Mouse (Mus musculus) neural tube, embryonic 11.5 days (tissue): ENCODE data around the gene Dnajb13. TPM values are rescaled to one million over a fixed set of nuclear protein-coding genes. Genes with fewer than 3 reads are reported as not detected.

Experiments used
- ATAC-seq: fragments of 200-750 bp; cut with Nextera tagmentation; 2 replicates; pipeline ENCODE4 v1.8.0; 2017; ENCODE audit warnings: moderate number of reproducible peaks, mild to moderate bottlenecking, moderate TSS enrichment, moderate library complexity; ENCODE audit not compliant: insufficient read depth, low FRiP score, low TSS enrichment
- DNase-seq: peaks from one replicate; pipeline ENCODE4 v3.0.0-alpha.2; 2015; ENCODE audit warnings: low spot score
- H3K27ac ChIP-seq: fragments of 300-500 bp; sonication (generic); 2 replicates; pipeline ENCODE4 v1.5.1; 2014; ENCODE audit warnings: low read depth, mild to moderate bottlenecking, low read length
- H3K27me3 ChIP-seq: fragments of 300-500 bp; sonication (generic); 2 replicates; pipeline ENCODE4 v1.6.1; 2014; ENCODE audit warnings: mild to moderate bottlenecking, low read length, mixed read lengths; ENCODE audit not compliant: control insufficient read depth, insufficient read depth
- H3K36me3 ChIP-seq: fragments of 300-500 bp; sonication (generic); 2 replicates; pipeline ENCODE4 v1.6.1; 2014; ENCODE audit warnings: mild to moderate bottlenecking, low read length, moderate library complexity, mixed read lengths; ENCODE audit not compliant: control insufficient read depth, insufficient read depth
- H3K4me1 ChIP-seq: fragments of 300-500 bp; sonication (generic); 2 replicates; pipeline ENCODE4 v1.6.1; 2014; ENCODE audit warnings: low read length, mixed read lengths; ENCODE audit not compliant: control insufficient read depth, insufficient read depth
- H3K4me2 ChIP-seq: fragments of 300-500 bp; sonication (generic); 2 replicates; pipeline ENCODE4 v1.6.1; 2014; ENCODE audit warnings: low read depth, mild to moderate bottlenecking, moderate library complexity
- H3K4me3 ChIP-seq: fragments of 300-500 bp; sonication (generic); 2 replicates; pipeline ENCODE4 v1.5.1; 2014; ENCODE audit warnings: low read depth, low read length
- H3K9ac ChIP-seq: fragments of 300-500 bp; sonication (generic); 2 replicates; pipeline ENCODE4 v1.6.1; 2014; ENCODE audit warnings: mild to moderate bottlenecking, low read length
- H3K9me3 ChIP-seq: fragments of 300-500 bp; sonication (generic); 2 replicates; pipeline ENCODE4 v1.6.1; 2016; ENCODE audit warnings: low read length; ENCODE audit not compliant: control insufficient read depth
- WGBS: fragments of 180-500 bp; shearing (Covaris S2); extraction: QIAGEN DNeasy Blood & Tissue Kit; methylation state at CpG from one replicate; pipeline ENCODE4 v1.1.7; 2014; 5-methylcytosine and 5-hydroxymethylcytosine counted together
- polyA plus RNA-seq: library from polyadenylated mRNA; unstranded; fragments of >200 nt; fragmentation: Nextera tagmentation; extraction: Ambion mirVana; gene quantifications from 2 replicates; pipeline ENCODE4 v1.2.1, GENCODE M21; 2014

Dnajb13 gene
- polyA plus RNA-seq, 1 experiment from 2014 or later, result 0.25 TPM

DNA sequence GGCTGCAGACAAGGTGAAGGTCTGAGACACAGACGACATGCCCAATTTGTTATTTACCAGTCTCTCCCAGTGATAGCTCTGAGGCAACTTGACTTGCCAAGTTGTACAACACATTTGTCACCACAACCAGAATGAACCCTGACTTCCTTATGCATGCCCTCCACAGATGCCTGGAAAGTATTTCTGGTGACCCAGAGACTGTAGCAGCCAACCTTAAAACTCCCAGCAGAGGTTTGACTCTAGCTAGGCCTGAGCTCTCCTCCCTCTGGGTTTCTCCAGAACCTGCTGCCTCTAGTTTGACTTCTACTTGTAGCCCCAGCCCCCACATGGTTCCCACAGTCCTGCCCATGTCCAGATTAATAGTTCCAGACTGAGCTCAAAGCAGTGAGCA, 43.4 kb downstream of the Dnajb13 start:
- Histone ChIP-seq H3K4me2 (no peak overlapping the region), H3K4me1 (no peaks in the 10 kb centered on the region), H3K36me3 (peaks cover 6% of the 10 kb centered on the region), H3K9me3 (no peaks in the 10 kb centered on the region), H3K27me3 (no peaks in the 10 kb centered on the region), H3K4me3 (no peak overlapping the region), H3K27ac (no peak overlapping the region), H3K9ac (no peak overlapping the region)
- no peak for DNase-seq
- 88% methylated on average over 1 of the region's 1 CpGs for WGBS
- ATAC-seq, result no peak

DNA sequence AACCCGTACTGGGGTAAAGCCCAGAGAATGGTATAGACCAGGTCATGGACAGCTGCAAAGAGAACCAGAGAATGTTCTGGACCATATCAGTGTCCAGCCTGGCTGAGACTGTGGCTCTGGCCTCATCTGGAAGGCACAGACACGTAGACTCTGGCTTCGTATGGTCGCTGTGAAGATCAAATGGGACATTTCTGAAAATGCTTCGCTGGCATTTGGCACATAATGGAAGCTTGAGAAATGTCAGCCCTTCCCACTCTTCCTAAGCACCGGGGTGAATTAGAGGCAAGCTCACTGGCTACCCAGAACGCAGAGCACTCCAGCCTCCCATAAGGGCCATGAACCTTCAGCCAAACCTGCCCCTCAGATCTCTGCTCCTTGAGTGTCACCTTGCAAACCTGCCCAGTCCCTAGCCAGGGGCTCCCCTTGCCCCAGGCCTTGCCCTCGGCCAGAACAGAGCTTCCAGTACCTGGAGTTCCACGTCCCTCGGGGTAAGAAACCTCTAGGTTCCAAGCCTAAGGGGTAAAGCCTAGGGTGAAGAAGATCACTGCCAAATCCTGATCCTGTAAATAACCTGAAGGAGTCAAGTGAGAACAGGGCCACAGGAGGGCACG, 43.9 kb downstream of the Dnajb13 start:
- Histone ChIP-seq H3K36me3 (peaks cover 6% of the 10 kb centered on the region), H3K4me2 (no peak overlapping the region), H3K4me3 (no peak overlapping the region), H3K4me1 (no peaks in the 10 kb centered on the region), H3K9me3 (no peaks in the 10 kb centered on the region), H3K27me3 (no peaks in the 10 kb centered on the region), H3K9ac (no peak overlapping the region), H3K27ac (no peak overlapping the region)
- ATAC-seq, result no peak
- WGBS, result 90% methylated on average over 11 of the region's 11 CpGs
- DNase-seq, result no peak

DNA sequence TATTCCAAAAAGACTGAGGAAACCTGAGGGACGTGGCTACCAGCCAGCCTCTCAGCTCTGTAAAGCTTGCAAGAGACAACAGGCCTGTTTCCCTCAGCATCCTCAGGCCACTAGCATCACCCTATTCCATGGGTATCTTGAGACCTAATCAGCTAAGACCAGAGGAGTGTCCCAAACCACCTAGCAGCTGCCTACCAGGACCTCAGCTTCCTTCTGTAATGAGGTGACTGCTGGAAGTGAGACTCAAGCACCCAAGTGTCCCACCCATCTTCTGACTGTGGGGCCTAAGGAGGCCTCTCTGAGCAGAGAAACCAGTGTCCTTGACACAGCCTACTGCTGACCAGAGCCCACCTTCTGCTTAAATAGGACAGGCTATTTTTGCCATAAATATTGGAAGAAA, 45.3 kb downstream of the Dnajb13 start:
- DNase-seq, result no peak
- Histone ChIP-seq H3K9me3 (no peaks in the 10 kb centered on the region), H3K4me1 (no peaks in the 10 kb centered on the region), H3K4me3 (no peak overlapping the region), H3K27ac (no peak overlapping the region), H3K9ac (no peak overlapping the region), H3K27me3 (no peaks in the 10 kb centered on the region), H3K4me2 (no peak overlapping the region), H3K36me3 (peaks cover 8% of the 10 kb centered on the region)
- no peak for ATAC-seq
- 100% methylated on average over 1 of the region's 1 CpGs for WGBS

DNA sequence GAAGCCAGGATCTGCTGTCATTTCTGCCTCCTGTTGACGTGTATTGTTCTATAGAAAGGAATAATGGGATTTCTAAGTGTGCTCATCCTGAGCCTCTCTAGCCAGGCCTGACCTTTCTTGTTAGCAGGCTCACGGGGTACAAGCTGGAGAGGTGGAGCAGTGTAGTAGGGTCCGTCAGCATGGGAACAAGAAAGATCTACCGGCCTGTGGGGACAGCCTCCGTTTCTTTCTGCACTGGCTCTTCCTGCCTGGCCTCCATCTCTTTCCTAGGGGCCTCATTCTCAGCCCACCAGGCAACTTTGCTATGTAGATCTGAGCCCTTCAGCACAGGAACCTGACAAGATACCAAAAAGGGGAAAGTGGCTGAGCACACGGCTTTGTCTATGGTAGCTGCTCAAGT, 46.0 kb downstream of the Dnajb13 start:
- ATAC-seq, result no peak
- Histone ChIP-seq H3K4me1 (no peaks in the 10 kb centered on the region), H3K4me2 (no peak overlapping the region), H3K9ac (no peak overlapping the region), H3K36me3 (peaks cover 8% of the 10 kb centered on the region), H3K27ac (no peak overlapping the region), H3K27me3 (no peaks in the 10 kb centered on the region), H3K4me3 (no peak overlapping the region), H3K9me3 (no peaks in the 10 kb centered on the region)
- WGBS, result 91% methylated on average over 6 of the region's 6 CpGs
- no peak for DNase-seq

DNA sequence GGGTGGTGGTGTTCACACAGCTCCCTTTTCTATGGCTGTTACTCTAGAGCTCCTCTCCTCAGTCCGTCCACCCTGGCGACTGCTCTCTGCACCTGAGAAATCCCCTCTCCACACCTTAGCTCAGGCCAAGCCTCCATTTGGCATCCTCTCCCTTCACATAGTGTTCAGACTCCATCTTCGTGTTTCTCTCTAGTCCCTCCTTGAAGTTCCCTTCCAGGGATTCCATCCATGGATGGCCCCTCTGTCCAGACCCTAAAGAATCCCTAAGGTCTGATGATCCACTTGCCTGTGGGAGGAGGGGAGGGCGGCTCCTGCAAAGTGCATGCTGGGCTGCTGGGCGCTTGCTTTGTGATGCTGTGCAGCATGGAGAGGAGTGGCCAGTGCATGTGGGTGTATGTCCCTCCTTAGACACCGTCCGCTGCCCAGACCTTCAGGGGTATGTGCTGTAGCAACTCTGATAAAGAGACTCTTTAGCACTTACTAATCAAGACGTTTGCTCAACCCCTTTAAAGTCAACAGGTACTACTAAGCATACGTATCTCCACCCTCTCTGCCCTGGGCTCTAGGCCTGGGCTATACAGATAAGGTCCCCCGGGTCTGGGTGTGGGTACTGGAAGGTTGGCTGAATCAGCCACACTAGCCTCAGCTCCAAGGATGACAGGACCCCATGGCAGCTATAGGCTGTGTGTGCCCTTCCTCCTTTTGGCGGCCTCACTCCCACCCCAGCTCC, 47.8 kb downstream of the Dnajb13 start:
- DNase-seq (no peak), ATAC-seq (no peak)
- no peaks in the 10 kb centered on the region for H3K4me1 ChIP-seq
- no peaks in the 10 kb centered on the region for H3K27me3 ChIP-seq
- H3K36me3 ChIP-seq, result peaks cover 8% of the 10 kb centered on the region
- H3K4me3 ChIP-seq, result no peak overlapping the region
- no peaks in the 10 kb centered on the region for H3K9me3 ChIP-seq
- no peak overlapping the region for H3K27ac ChIP-seq
- WGBS, result 88% methylated on average over 11 of the region's 11 CpGs
- no peak overlapping the region for H3K9ac ChIP-seq
- no peak overlapping the region for H3K4me2 ChIP-seq

DNA sequence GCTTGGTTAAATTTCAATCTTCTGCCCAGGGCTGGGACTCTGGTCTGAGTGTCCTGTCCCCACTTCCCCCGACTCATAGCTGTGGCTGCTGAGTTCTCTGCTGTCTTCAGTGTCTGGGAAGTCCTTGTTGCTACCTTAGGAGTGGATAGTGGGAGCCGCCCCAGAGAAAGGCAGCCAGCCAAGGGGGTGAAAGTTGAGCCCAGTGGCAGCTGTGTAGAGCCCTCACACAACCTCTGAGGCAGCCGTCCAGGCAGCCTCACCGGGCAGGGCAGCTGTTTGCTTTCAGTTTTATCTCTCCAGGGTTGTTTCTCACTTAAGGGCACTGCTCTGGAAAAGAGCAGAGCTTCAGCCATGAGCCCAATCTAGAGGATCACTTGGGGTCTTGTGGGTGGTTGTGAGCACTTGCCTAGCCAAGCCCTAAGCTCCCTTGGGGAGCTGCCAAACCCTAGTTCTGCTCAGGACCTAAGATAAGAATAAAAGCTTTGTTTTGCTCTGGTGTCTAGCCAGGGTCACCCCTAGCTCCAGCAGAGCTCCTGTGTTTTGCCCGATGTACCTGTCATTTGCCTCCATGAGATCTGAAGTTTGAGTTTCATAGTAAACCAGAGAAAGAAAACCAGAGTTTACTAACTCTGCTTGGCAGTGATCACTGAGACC, 49.0 kb downstream of the Dnajb13 start:
- Histone ChIP-seq H3K9me3 (no peaks in the 10 kb centered on the region), H3K9ac (no peak overlapping the region), H3K4me1 (no peaks in the 10 kb centered on the region), H3K27me3 (no peaks in the 10 kb centered on the region), H3K27ac (no peak overlapping the region), H3K4me3 (no peak overlapping the region), H3K36me3 (peaks cover 11% of the 10 kb centered on the region), H3K4me2 (no peak overlapping the region)
- 79% methylated on average over 5 of the region's 5 CpGs for WGBS
- DNase-seq, result no peak
- ATAC-seq, result no peak

DNA sequence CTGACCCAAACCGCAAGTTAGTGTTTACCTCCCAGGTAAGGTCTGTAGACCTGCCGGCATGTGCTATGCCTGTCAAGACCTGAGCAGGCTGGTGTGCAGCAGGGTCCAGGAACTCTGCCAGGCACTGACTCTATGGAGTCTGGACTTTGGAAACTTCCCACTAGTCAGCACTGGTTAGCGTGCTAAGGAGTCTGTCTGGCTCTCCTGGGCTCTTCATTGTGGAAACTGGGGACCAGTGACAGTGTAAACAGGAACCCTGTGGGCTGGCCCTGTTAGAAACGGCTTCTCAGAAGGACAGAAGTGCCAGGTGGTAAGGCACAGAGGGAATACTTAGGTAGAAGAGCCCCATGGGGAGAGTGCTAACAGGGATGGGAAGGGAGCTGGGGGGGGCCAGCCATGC, 49.5 kb downstream of the Dnajb13 start:
- DNase-seq (no peak), ATAC-seq (no peak)
- Histone ChIP-seq H3K4me2 (no peak overlapping the region), H3K27ac (no peak overlapping the region), H3K36me3 (peaks cover 11% of the 10 kb centered on the region), H3K27me3 (no peaks in the 10 kb centered on the region), H3K9me3 (no peaks in the 10 kb centered on the region), H3K4me3 (no peak overlapping the region), H3K9ac (no peak overlapping the region), H3K4me1 (no peaks in the 10 kb centered on the region)
- 83% methylated on average over 4 of the region's 4 CpGs for WGBS

DNA sequence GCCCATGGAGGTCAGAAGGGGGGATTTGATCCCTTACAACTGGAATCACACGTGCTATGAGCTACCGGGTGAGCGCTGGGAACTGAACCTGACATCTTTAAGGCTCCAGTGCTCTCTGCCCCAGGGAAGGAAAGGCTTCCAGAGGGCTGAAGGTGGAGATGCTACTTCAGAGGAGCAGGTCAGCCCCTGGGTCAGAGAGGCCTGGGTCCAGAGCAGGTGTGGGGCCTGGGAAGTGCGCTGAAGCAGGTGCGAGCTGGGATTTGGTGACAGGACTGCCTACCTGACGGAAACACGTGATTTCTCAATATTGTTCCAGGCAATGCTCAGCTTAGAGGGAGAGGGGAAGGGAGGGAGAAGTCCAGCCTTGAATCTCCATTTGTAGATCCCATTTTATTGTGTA, 50.5 kb downstream of the Dnajb13 start:
- Histone ChIP-seq H3K4me1 (no peaks in the 10 kb centered on the region), H3K36me3 (peaks cover 9% of the 10 kb centered on the region), H3K9ac (no peak overlapping the region), H3K4me2 (no peak overlapping the region), H3K27me3 (no peaks in the 10 kb centered on the region), H3K9me3 (no peaks in the 10 kb centered on the region), H3K27ac (no peak overlapping the region), H3K4me3 (no peak overlapping the region)
- WGBS, result 95% methylated on average over 7 of the region's 7 CpGs
- ATAC-seq, result no peak
- no peak for DNase-seq

DNA sequence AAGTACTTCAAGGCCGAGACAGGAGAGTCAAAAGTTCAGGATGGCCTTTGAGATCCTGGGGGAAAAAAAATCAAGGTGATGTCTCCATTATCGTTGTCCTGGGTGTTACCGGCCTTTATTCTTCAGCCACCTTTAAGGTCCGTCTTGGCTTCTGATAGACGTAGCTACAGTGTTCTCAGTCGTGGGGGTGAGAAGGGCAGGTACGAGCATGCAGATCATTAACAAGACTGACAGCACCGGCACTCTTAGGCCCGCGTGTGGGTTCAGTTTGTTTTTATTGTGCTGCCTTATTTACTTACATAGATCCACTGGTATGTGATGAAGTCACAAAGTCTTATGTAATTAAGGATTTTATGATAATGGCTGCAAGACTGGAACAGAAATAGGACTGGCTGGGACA, 51.0 kb downstream of the Dnajb13 start:
- Histone ChIP-seq H3K4me3 (no peak overlapping the region), H3K27ac (no peak overlapping the region), H3K36me3 (peaks cover 9% of the 10 kb centered on the region), H3K4me2 (no peak overlapping the region), H3K9ac (no peak overlapping the region), H3K9me3 (no peaks in the 10 kb centered on the region), H3K4me1 (no peaks in the 10 kb centered on the region), H3K27me3 (no peaks in the 10 kb centered on the region)
- ATAC-seq (no peak), DNase-seq (no peak)
- 88% methylated on average over 10 of the region's 10 CpGs for WGBS
